Mouse (Mus musculus) CH12.LX (cell line): ENCODE results near the gene Msh2. TPM values are rescaled to one million over a fixed set of nuclear protein-coding genes. Genes with fewer than 3 reads are reported as not detected.
"Not testable (repeated sequence)": the region's sequence is repeated elsewhere in the genome, so short reads cannot be mapped to it uniquely, and the experiment has no call there.

ENCODE experiments used
- DNase-seq: peaks from one replicate; pipeline ENCODE4 v3.0.0-alpha.2; 2013; ENCODE audit errors: extremely low read depth
- H3K27ac ChIP-seq: 2 replicates; pipeline ENCODE4 v1.5.1; 2012; ENCODE audit warnings: low read depth, mild to moderate bottlenecking, control low read depth, moderate library complexity; ENCODE audit not compliant: insufficient read depth
- H3K27me3 ChIP-seq: replicated peaks from 2 replicates; pipeline ENCODE3; 2012; ENCODE audit warnings: inconsistent platforms
- H3K36me3 ChIP-seq, 2 experiments: replicated peaks in 1 of 2; 2 replicates each; pipeline versions ENCODE3 to v1.6.1; 2012; ENCODE audit warnings: inconsistent platforms in 1 of 2, low read length in 1 of 2, mild to moderate bottlenecking in 1 of 2, mixed read lengths in 1 of 2, moderate library complexity in 1 of 2; ENCODE audit not compliant: control insufficient read depth in 1 of 2, insufficient read depth in 1 of 2
- H3K4me1 ChIP-seq, 2 experiments: 2 replicates each; pipeline ENCODE4 v1.6.1; 2012; ENCODE audit warnings: inconsistent platforms in 1 of 2, moderate library complexity in 1 of 2; ENCODE audit not compliant: insufficient read depth in 2 of 2, control insufficient read depth in 1 of 2
- H3K4me2 ChIP-seq: 2 replicates; pipeline ENCODE4 v1.6.1; 2012; ENCODE audit warnings: low read depth, mild to moderate bottlenecking, control low read depth; ENCODE audit not compliant: poor library complexity, insufficient read depth, severe bottlenecking
- H3K4me3 ChIP-seq, 3 experiments: fragments of 150-350 bp in 1 of 3; sonication (generic) in 1 of 3; replicated peaks in 1 of 3; 2 replicates each; pipeline versions ENCODE3 to v1.5.1; 2011 to 2012; ENCODE audit warnings: low read depth in 2 of 3, low read length in 2 of 3, mild to moderate bottlenecking in 2 of 3, moderate library complexity in 2 of 3, control low read depth in 1 of 3, improper control_type of control experiment in 1 of 3, inconsistent platforms in 1 of 3, mixed read lengths in 1 of 3; ENCODE audit not compliant: poor library complexity in 1 of 3
- H3K79me2 ChIP-seq: replicated peaks from 2 replicates; pipeline ENCODE4 v1.6.1; 2012; ENCODE audit warnings: mild to moderate bottlenecking, moderate library complexity; ENCODE audit not compliant: control insufficient read depth, poor library complexity, insufficient read depth, severe bottlenecking; ENCODE audit errors: extremely low read depth
- H3K9ac ChIP-seq: 2 replicates; pipeline ENCODE4 v1.6.1; 2012; ENCODE audit warnings: low read depth, mild to moderate bottlenecking, control low read depth, moderate library complexity; ENCODE audit not compliant: insufficient read depth
- H3K9me3 ChIP-seq: replicated peaks from 2 replicates; pipeline ENCODE3; 2012; ENCODE audit warnings: low read length, inconsistent platforms, mixed read lengths
- BHLHE40 ChIP-seq: IDR thresholded peaks from 2 replicates; pipeline ENCODE4 v1.6.1; 2011; ENCODE audit warnings: mild to moderate bottlenecking, low read depth, low read length, improper control_type of control experiment
- CHD1 ChIP-seq: IDR thresholded peaks from 2 replicates; pipeline ENCODE4 v1.6.1; 2012; ENCODE audit warnings: low read depth, low read length, improper control_type of control experiment, inconsistent platforms
- E2F4 ChIP-seq: IDR thresholded peaks from 2 replicates; pipeline ENCODE4 v1.6.1; 2011; ENCODE audit warnings: low read depth, low read length, improper control_type of control experiment; ENCODE audit not compliant: insufficient replicate concordance
- MAFK ChIP-seq: IDR thresholded peaks from 2 replicates; pipeline ENCODE4 v1.6.1; 2011; ENCODE audit warnings: low read length, improper control_type of control experiment; ENCODE audit not compliant: insufficient replicate concordance
- SIN3A ChIP-seq: IDR thresholded peaks from 2 replicates; pipeline ENCODE4 v1.6.1; 2012; ENCODE audit warnings: low read length, improper control_type of control experiment, inconsistent platforms
- ZKSCAN1 ChIP-seq: IDR thresholded peaks from 2 replicates; pipeline ENCODE4 v1.6.1; 2012; ENCODE audit warnings: low read depth, inconsistent platforms, low read length, improper control_type of control experiment, borderline replicate concordance
- ZNF384 ChIP-seq: IDR thresholded peaks from 2 replicates; pipeline ENCODE4 v1.6.1; 2012; ENCODE audit warnings: low read depth, low read length, improper control_type of control experiment, inconsistent platforms
- dilution Hi-C: fragments of 300-500 bp; cut with MboI; formaldehyde crosslinking; loops from 2 replicates; pipeline ENCODE4 v1.14.3; 2020; ENCODE audit warnings: low sequenced_read_pairs; ENCODE audit not compliant: extremely low pct_unique_long_range_greater_than_20kb, extremely low pct_ligation_motif_present
- in situ Hi-C: fragments of 300-500 bp; cut with MboI; formaldehyde crosslinking; loops from 3 replicates; pipeline ENCODE4 v1.14.3; 2019; ENCODE audit warnings: low sequenced_read_pairs, low pct_ligation_motif_present, low pct_unique_long_range_greater_than_20kb, mixed read lengths
- polyA plus RNA-seq: library from polyadenylated mRNA; unstranded; fragments of >175 nt; gene quantifications from 2 replicates; pipeline ENCODE4 v1.2.1, GENCODE M21; 2012; ENCODE audit warnings: low read depth; ENCODE audit not compliant: insufficient read length
- total RNA-seq, 2 experiments: library from RNA; depleted of rRNA; stranded (reverse); fragments of 300-350 nt in 1 of 2; fragments of >200 nt in 1 of 2; gene quantifications; 2 replicates each; pipeline ENCODE4 v1.2.3; 2012 to 2014

Msh2 gene
- total and polyA plus RNA-seq, 3 experiments: 34.8 to 48.2 (median 47.5) TPM

DNA sequence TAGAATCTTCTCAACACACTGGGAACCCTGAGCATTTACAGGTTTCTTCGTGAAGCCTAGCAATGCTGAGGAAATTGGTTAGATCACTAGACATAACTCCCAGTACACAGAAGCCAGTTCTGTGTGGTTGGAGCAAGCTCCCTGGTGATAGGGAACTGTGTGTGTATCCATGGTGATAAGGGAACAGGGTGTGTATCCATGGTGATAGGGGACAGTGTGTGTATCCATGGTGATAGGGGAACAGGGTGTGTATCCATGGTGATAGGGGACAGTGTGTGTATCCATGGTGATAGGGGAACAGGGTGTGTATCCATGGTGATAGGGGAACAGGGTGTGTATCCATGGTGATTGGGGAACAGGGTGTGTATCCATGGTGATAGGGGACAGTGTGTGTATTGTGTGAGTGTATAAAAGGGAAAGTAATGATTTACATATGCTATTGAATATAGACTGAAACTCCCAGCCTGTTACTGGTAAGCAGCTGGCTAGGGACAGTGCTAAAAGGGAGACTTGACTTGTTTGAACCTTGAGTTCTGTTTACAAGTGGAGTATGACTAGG lies 4.9 kb downstream of the Msh2 start:
- H3K4me1 ChIP-seq: peaks cover 10 to 24% of the 10 kb centered on the region in 2 experiments
- H3K4me2 ChIP-seq, H3K4me3 ChIP-seq, dilution Hi-C loops, H3K9me3 ChIP-seq, DNase-seq, H3K9ac ChIP-seq, H3K27me3 ChIP-seq, H3K27ac ChIP-seq: not testable (repeated sequence)
- H3K36me3 ChIP-seq: peaks cover 14 to 61% of the 10 kb centered on the region in 2 experiments
- peaks cover 25% of the 10 kb centered on the region for H3K79me2 ChIP-seq
- in situ Hi-C loops: loop anchor here (25.0 kb wide), 1 partner anchor 260 kb away; no protein-coding TSS in a partner anchor

DNA sequence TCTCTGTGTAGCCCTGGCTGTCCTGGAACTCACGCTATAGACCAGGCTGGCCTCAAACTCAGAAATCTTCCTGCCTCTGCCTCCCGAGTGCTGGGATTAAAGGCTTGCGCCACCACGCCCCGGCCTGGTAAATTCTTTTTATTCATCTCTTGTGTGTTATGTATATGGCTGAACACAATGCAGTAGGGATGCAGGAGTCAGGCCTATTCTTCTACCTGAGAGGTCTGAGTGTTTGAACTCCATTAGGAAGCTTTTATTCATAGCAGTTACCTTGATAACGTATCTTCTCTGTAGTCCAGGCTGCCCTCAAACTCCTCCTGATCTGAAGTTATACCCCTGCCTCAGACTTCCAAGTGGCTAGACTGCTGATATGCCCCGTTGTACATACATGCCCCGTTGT lies 5.5 kb downstream of the Msh2 start:
- dilution Hi-C loops: no loop called here
- TF ChIP-seq SIN3A (no peak), E2F4 (no peak), BHLHE40 (no peak), CHD1 (no peak), ZNF384 (no peak), MAFK (no peak)
- Histone ChIP-seq H3K4me2 (no peak overlapping the region), H3K79me2 (peaks cover 25% of the 10 kb centered on the region), H3K27ac (no peak overlapping the region), H3K9ac (no peak overlapping the region), H3K9me3 (no peaks in the 10 kb centered on the region), H3K27me3 (no peaks in the 10 kb centered on the region), H3K36me3 (peaks cover 20 to 68% of the 10 kb centered on the region in 2 experiments), H3K4me1 (peaks cover 10 to 24% of the 10 kb centered on the region in 2 experiments), H3K4me3 (no peak overlapping the region)
- DNase-seq: no peak
- in situ Hi-C loops: loop anchor here (25.0 kb wide), 1 partner anchor 260 kb away; no protein-coding TSS in a partner anchor

GRCm38 (mm10) chr17:87689217-87689616 lies 17.1 kb downstream of the Msh2 start:
- no peak overlapping the region for H3K27ac ChIP-seq
- H3K9me3 ChIP-seq: no peaks in the 10 kb centered on the region
- no peaks in the 10 kb centered on the region for H3K27me3 ChIP-seq
- no peaks in the 10 kb centered on the region for H3K4me1 ChIP-seq
- no peak overlapping the region for H3K4me2 ChIP-seq
- in situ Hi-C loops: loop anchor here (25.0 kb wide), 1 partner anchor 248 kb away; no protein-coding TSS in a partner anchor
- dilution Hi-C loops: no loop called here
- no peak overlapping the region for H3K4me3 ChIP-seq
- peaks cover 38 to 87% of the 10 kb centered on the region in 2 experiments for H3K36me3 ChIP-seq
- H3K79me2 ChIP-seq: no peaks in the 10 kb centered on the region
- no peak for DNase-seq
- TF ChIP-seq ZKSCAN1: no peak
- H3K9ac ChIP-seq: no peak overlapping the region
